Mouse (Mus musculus) lung, adult 2 months (tissue): Measurements from ENCODE around the gene Gpr26.

ENCODE experiments used
- CTCF ChIP-seq: fragments of 200-500 bp; IDR thresholded peaks from 2 replicates; pipeline ENCODE4 v1.5.1; 2011; ENCODE audit warnings: mild to moderate bottlenecking, low read length, control low read depth; ENCODE audit not compliant: insufficient read depth
- POLR2A ChIP-seq: fragments of 200-500 bp; IDR thresholded peaks from 2 replicates; pipeline ENCODE4 v1.6.1; 2011; ENCODE audit warnings: low read depth, mild to moderate bottlenecking, control low read depth, low read length, borderline replicate concordance; ENCODE audit errors: extremely low read depth

DNA sequence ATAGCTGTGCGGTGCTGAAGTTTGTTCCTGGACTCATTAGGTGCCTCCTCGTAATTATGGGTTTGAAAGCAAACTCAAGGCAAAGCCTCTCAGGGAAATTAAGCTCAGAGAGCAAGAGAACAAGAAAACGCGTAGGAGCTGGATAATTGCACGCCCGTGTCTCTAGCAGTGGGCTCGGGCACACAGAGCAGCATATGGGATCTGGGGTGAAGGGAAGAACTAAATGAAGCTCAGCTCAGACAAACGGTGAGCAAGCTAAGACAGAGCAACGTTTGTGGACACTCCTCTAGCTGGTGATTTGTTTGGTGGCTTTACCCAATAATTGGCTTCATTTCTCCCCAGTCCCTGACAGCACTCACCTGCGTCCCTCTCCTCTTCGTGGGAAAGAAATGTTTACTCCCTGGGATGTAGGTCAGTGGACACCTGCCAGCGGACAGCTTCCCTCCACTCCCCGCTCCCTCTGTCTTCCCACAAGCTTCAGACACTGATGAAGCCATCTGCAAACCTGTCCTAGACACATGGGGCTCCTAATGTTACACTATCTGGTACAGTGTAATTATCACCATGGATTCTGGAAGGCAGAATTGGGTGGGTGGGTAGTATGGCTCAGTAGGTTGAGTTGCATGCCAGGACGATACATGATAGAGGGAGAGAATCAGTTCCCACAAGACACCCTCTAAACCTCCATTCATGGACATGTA, 39.9 kb downstream of the Gpr26 start:
- TF ChIP-seq CTCF, result no peak
- TF ChIP-seq POLR2A, result no peak
